Mouse (Mus musculus) MEL (cell line): ENCODE data around the gene Vps11. TPM values are rescaled to one million over a fixed set of nuclear protein-coding genes. Genes with fewer than 3 reads are reported as not detected.

Experiments used
- DNase-seq: peaks from one replicate; pipeline ENCODE4 v3.0.0; 2011; ENCODE audit warnings: low read depth, low spot score
- H3K27ac ChIP-seq: 2 replicates; pipeline ENCODE4 v1.5.1; 2012; ENCODE audit warnings: low read depth, mild to moderate bottlenecking, control low read depth, low read length, moderate library complexity; ENCODE audit not compliant: control insufficient read depth
- H3K27me3 ChIP-seq, 2 experiments: fragments of 150-350 bp in 1 of 2; sonication (generic) in 1 of 2; 2 replicates each; pipeline ENCODE4 v1.6.1; 2012; ENCODE audit warnings: low read length in 2 of 2, mild to moderate bottlenecking in 2 of 2, improper control_type of control experiment in 1 of 2, moderate library complexity in 1 of 2; ENCODE audit not compliant: insufficient read depth in 2 of 2, control insufficient read depth in 1 of 2
- H3K36me3 ChIP-seq, 2 experiments: 2 replicates each; pipeline ENCODE4 v1.6.1; 2012 to 2014; ENCODE audit warnings: low read length in 2 of 2, improper control_type of control experiment in 1 of 2, inconsistent platforms in 1 of 2, mild to moderate bottlenecking in 1 of 2; ENCODE audit not compliant: insufficient read depth in 2 of 2, control insufficient read depth in 1 of 2
- H3K4me1 ChIP-seq, 2 experiments: fragments of 150-350 bp in 1 of 2; sonication (generic) in 1 of 2; 2 replicates each; pipeline ENCODE4 v1.6.1; 2012; ENCODE audit warnings: low read length in 2 of 2, improper control_type of control experiment in 1 of 2, mild to moderate bottlenecking in 1 of 2; ENCODE audit not compliant: insufficient read depth in 2 of 2, control insufficient read depth in 1 of 2
- H3K4me3 ChIP-seq, 2 experiments: fragments of 150-350 bp in 1 of 2; sonication (generic) in 1 of 2; 2 replicates each; pipeline ENCODE4 v1.5.1; 2012; ENCODE audit warnings: low read depth in 2 of 2, low read length in 2 of 2, mild to moderate bottlenecking in 2 of 2, moderate library complexity in 2 of 2, control low read depth in 1 of 2, improper control_type of control experiment in 1 of 2; ENCODE audit not compliant: control insufficient read depth in 1 of 2, insufficient read depth in 1 of 2
- H3K79me2 ChIP-seq: 2 replicates; pipeline ENCODE4 v1.6.1; 2012; ENCODE audit warnings: mild to moderate bottlenecking, low read length, moderate library complexity; ENCODE audit not compliant: control insufficient read depth, poor library complexity, insufficient read depth
- H3K9ac ChIP-seq: 2 replicates; pipeline ENCODE4 v1.6.1; 2012; ENCODE audit warnings: low read depth, mild to moderate bottlenecking, control low read depth, low read length, moderate library complexity; ENCODE audit not compliant: control insufficient read depth, poor library complexity, severe bottlenecking
- H3K9me3 ChIP-seq: fragments of 150-350 bp; sonication (generic); replicated peaks from 2 replicates; pipeline ENCODE4 v1.6.1; 2012; ENCODE audit warnings: mild to moderate bottlenecking, low read length, improper control_type of control experiment, moderate library complexity; ENCODE audit not compliant: insufficient read depth
- BHLHE40 ChIP-seq: IDR thresholded peaks from 2 replicates; pipeline ENCODE4 v1.6.1; 2012; ENCODE audit warnings: low read depth, mild to moderate bottlenecking, inconsistent platforms, low read length, improper control_type of control experiment, borderline replicate concordance
- CHD1 ChIP-seq: IDR thresholded peaks from 2 replicates; pipeline ENCODE4 v1.6.1; 2012; ENCODE audit warnings: low read depth, mild to moderate bottlenecking, inconsistent platforms, low read length, improper control_type of control experiment
- CTCF ChIP-seq, 3 experiments: IDR thresholded peaks in 2 of 3; conservative IDR thresholded peaks in 1 of 3; 2 replicates each; pipeline ENCODE4 v1.5.1; 2011 to 2012; ENCODE audit warnings: low read length in 3 of 3, low read depth in 2 of 3, mild to moderate bottlenecking in 2 of 3, improper control_type of control experiment in 1 of 3, inconsistent platforms in 1 of 3, mixed read lengths in 1 of 3, moderate library complexity in 1 of 3; ENCODE audit not compliant: control insufficient read depth in 1 of 3, insufficient read depth in 1 of 3, poor library complexity in 1 of 3, severe bottlenecking in 1 of 3
- E2F4 ChIP-seq: IDR thresholded peaks from 2 replicates; pipeline ENCODE4 v1.6.1; 2011; ENCODE audit warnings: low read depth, low read length, improper control_type of control experiment, borderline replicate concordance
- ELF1 ChIP-seq: IDR thresholded peaks from 2 replicates; pipeline ENCODE4 v1.6.1; 2014; ENCODE audit warnings: low read depth, mild to moderate bottlenecking, inconsistent platforms, low read length, improper control_type of control experiment, moderate library complexity
- ETS1 ChIP-seq: IDR thresholded peaks from 2 replicates; pipeline ENCODE4 v1.6.1; 2012; ENCODE audit warnings: low read depth, mild to moderate bottlenecking, inconsistent platforms, low read length, improper control_type of control experiment, moderate library complexity
- GABPA ChIP-seq: IDR thresholded peaks from 2 replicates; pipeline ENCODE4 v1.6.1; 2012; ENCODE audit warnings: low read depth, mild to moderate bottlenecking, inconsistent platforms, low read length, improper control_type of control experiment, moderate library complexity
- JUND ChIP-seq: IDR thresholded peaks from 2 replicates; pipeline ENCODE4 v1.6.1; 2011; ENCODE audit warnings: low read depth, mild to moderate bottlenecking, improper control_type of control experiment, low read length
- MAFK ChIP-seq: IDR thresholded peaks from 2 replicates; pipeline ENCODE4 v1.6.1; 2011; ENCODE audit warnings: low read depth, mild to moderate bottlenecking, low read length, improper control_type of control experiment, borderline replicate concordance
- MAX ChIP-seq: IDR thresholded peaks from 2 replicates; pipeline ENCODE4 v1.6.1; 2011; ENCODE audit warnings: low read length, improper control_type of control experiment
- MEF2A ChIP-seq: IDR thresholded peaks from 2 replicates; pipeline ENCODE4 v1.6.1; 2014; ENCODE audit warnings: low read depth, mild to moderate bottlenecking, inconsistent platforms, low read length, improper control_type of control experiment; ENCODE audit not compliant: poor library complexity, insufficient replicate concordance, severe bottlenecking; ENCODE audit errors: extremely low read depth
- MXI1 ChIP-seq: IDR thresholded peaks from 2 replicates; pipeline ENCODE4 v1.6.1; 2011; ENCODE audit warnings: mild to moderate bottlenecking, low read depth, low read length, improper control_type of control experiment
- MYC ChIP-seq: IDR thresholded peaks from 2 replicates; pipeline ENCODE4 v1.6.1; 2011; ENCODE audit warnings: low read depth, mild to moderate bottlenecking, low read length, improper control_type of control experiment, moderate library complexity
- POLR2A ChIP-seq, 2 experiments: IDR thresholded peaks; 2 replicates each; pipeline ENCODE4 v1.6.1; 2011 to 2012; ENCODE audit warnings: low read length in 2 of 2, mild to moderate bottlenecking in 2 of 2, control low read depth in 1 of 2, improper control_type of control experiment in 1 of 2, low read depth in 1 of 2, moderate library complexity in 1 of 2; ENCODE audit not compliant: control insufficient read depth in 1 of 2, insufficient read depth in 1 of 2, poor library complexity in 1 of 2
- POLR2AphosphoS2 ChIP-seq: IDR thresholded peaks from 2 replicates; pipeline ENCODE4 v1.6.1; 2011; ENCODE audit warnings: low read length, improper control_type of control experiment
- RAD21 ChIP-seq: IDR thresholded peaks from 2 replicates; pipeline ENCODE4 v1.6.1; 2011; ENCODE audit warnings: mild to moderate bottlenecking, low read depth, low read length, improper control_type of control experiment
- SIN3A ChIP-seq: IDR thresholded peaks from 2 replicates; pipeline ENCODE4 v1.6.1; 2012; ENCODE audit warnings: low read length, improper control_type of control experiment, inconsistent platforms
- TBP ChIP-seq: IDR thresholded peaks from 2 replicates; pipeline ENCODE4 v1.8.0; 2011; ENCODE audit warnings: low read depth, low read length, improper control_type of control experiment
- TCF12 ChIP-seq: IDR thresholded peaks from 2 replicates; pipeline ENCODE4 v1.6.1; 2014; ENCODE audit warnings: low read depth, mild to moderate bottlenecking, inconsistent platforms, low read length, improper control_type of control experiment, moderate library complexity
- USF1 ChIP-seq: IDR thresholded peaks from 2 replicates; pipeline ENCODE4 v1.6.1; 2014; ENCODE audit warnings: low read depth, mild to moderate bottlenecking, inconsistent platforms, low read length, improper control_type of control experiment, moderate library complexity
- USF2 ChIP-seq, 2 experiments: IDR thresholded peaks; 2 replicates each; pipeline ENCODE4 v1.6.1; 2011 to 2012; ENCODE audit warnings: improper control_type of control experiment in 2 of 2, low read length in 2 of 2, borderline replicate concordance in 1 of 2, inconsistent platforms in 1 of 2, low read depth in 1 of 2, mild to moderate bottlenecking in 1 of 2; ENCODE audit not compliant: insufficient read depth in 1 of 2
- ZC3H11A ChIP-seq: IDR thresholded peaks from 2 replicates; pipeline ENCODE4 v1.6.1; 2012; ENCODE audit warnings: low read depth, mild to moderate bottlenecking, inconsistent platforms, low read length, improper control_type of control experiment
- ZKSCAN1 ChIP-seq: IDR thresholded peaks from 2 replicates; pipeline ENCODE4 v1.6.1; 2012; ENCODE audit warnings: low read depth, mild to moderate bottlenecking, inconsistent platforms, low read length, improper control_type of control experiment, moderate library complexity
- ZNF384 ChIP-seq: IDR thresholded peaks from 2 replicates; pipeline ENCODE4 v1.6.1; 2012; ENCODE audit warnings: low read depth, mild to moderate bottlenecking, inconsistent platforms, low read length, improper control_type of control experiment
- polyA plus RNA-seq, 2 experiments: library from polyadenylated mRNA; stranded (reverse) in 1 of 2; unstranded in 1 of 2; fragments of >175 nt in 1 of 2; fragments of >200 nt in 1 of 2; gene quantifications; 2 replicates each; pipeline versions ENCODE4 v1.2.1 to v1.2.4; 2012; ENCODE audit warnings: low replicate concordance in 2 of 2, low read depth in 1 of 2; ENCODE audit not compliant: insufficient read length in 2 of 2, insufficient read depth in 1 of 2, missing spikeins in 1 of 2
- total RNA-seq: library from RNA; depleted of rRNA; stranded (reverse); fragments of 300-350 nt; gene quantifications from 2 replicates; pipeline ENCODE4 v1.2.3, GENCODE M21; 2012

The Vps11 gene
- total and polyA plus RNA-seq, 3 experiments = 18.6 to 27.1 TPM; not detected in 1

DNA sequence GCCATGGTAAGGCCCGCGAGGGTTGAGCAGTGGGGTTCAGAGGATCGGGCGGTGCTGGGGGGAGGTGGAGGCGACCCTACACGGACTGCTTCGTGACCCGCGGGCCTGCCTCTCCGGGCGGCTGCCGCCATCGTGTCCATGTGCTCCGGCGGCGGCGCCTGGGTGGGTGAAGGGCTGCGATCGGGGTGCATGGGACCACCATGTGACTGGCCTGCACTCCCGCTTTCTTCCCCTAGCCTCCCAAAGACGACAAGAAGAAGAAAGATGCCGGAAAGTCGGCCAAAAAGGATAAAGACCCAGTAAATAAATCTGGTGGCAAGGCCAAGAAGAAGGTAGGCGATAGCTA is 46.3 kb upstream of the Vps11 start:
- Histone ChIP-seq H3K27ac (peak overlapping the region; percentile 97), H3K36me3 (peaks cover 13 to 44% of the 10 kb centered on the region in 2 experiments), H3K9ac (peak overlapping the region; percentile 95), H3K4me1 (peaks cover 0 to 33% of the 10 kb centered on the region in 2 experiments; a peak in 2 of 4 replicates), H3K4me3 (peak overlapping the region; percentile 90 to 92), H3K27me3 (no peaks in the 10 kb centered on the region), H3K79me2 (peaks cover 29% of the 10 kb centered on the region), H3K9me3 (no peaks in the 10 kb centered on the region)
- DNase-seq = no peak
- 0 out of 2 replicates have a peak, but pooled peaks have one; percentile 7 for TF ChIP-seq USF1
- TF ChIP-seq ZKSCAN1 = no peak
- TF ChIP-seq USF2 (IDR thresholded peaks at IDR 0.05; ENCODE audit: borderline replicate concordance in 1 of 2, insufficient read depth in 1 of 2, low read depth in 1 of 2, low read length in 2 of 2) = no peak
- no peak; the same call in 1 of the 2 replicates for TF ChIP-seq MXI1
- TF ChIP-seq GABPA = no peak
- peak; percentile 5; the same call in 1 of the 2 replicates for TF ChIP-seq MEF2A
- TF ChIP-seq POLR2AphosphoS2 = no peak
- no peak for TF ChIP-seq MAFK
- no peak for TF ChIP-seq ZC3H11A
- TF ChIP-seq TCF12 = no peak
- no peak for TF ChIP-seq BHLHE40
- TF ChIP-seq ELF1 = no peak
- TF ChIP-seq ETS1 = no peak
- no peak for TF ChIP-seq RAD21
- TF ChIP-seq CTCF (IDR thresholded peaks at IDR 0.05 in 2 of 3, conservative IDR thresholded peaks at IDR 0.05 in 1 of 3; ENCODE audit: control insufficient read depth in 1 of 3, insufficient read depth in 1 of 3, low read depth in 2 of 3, low read length in 3 of 3, poor library complexity in 1 of 3, severe bottlenecking in 1 of 3) = no peak
- TF ChIP-seq SIN3A = no peak
- TF ChIP-seq ZNF384 = no peak
- TF ChIP-seq E2F4 = no peak
- peak; percentile 89; the same call in 1 of the 2 replicates for TF ChIP-seq MAX
- 0 out of 4 replicates have a peak, but pooled peaks of 1 of the 2 experiments have one; percentile 3 for TF ChIP-seq POLR2A (IDR thresholded peaks at IDR 0.05; ENCODE audit: control insufficient read depth in 1 of 2, insufficient read depth in 1 of 2, low read depth in 1 of 2, low read length in 2 of 2, poor library complexity in 1 of 2)
- TF ChIP-seq CHD1 = no peak
- TF ChIP-seq TBP = peak; percentile 1; the same call in 1 of the 2 replicates
- no peak for TF ChIP-seq JUND
- peak; percentile 78; the same call in 1 of the 2 replicates for TF ChIP-seq MYC
